Mouse (Mus musculus) lung, postnatal 25 days (tissue): ENCODE measurements around the gene Ap4s1.

Experiments
- DNase-seq: peaks from one replicate; pipeline ENCODE4 v3.0.0; 2022; ENCODE audit warnings: low spot score

Ap4s1 gene

GRCm38 (mm10) chr12:51704572-51704971 is 13.7 kb downstream of the Ap4s1 start:
- no peak for DNase-seq

GRCm38 (mm10) chr12:51705778-51706177 is 14.9 kb downstream of the Ap4s1 start:
- peak; percentile 74 for DNase-seq

GRCm38 (mm10) chr12:51706673-51707235 is 15.9 kb downstream of the Ap4s1 start:
- DNase-seq, result no peak

- no peak for DNase-seq
Observed at GRCm38 (mm10) chr12:51708941-51709686, 18.3 kb downstream of the Ap4s1 start.

GRCm38 (mm10) chr12:51709741-51710140 is 18.9 kb downstream of the Ap4s1 start:
- DNase-seq, result no peak

GRCm38 (mm10) chr12:51710154-51710553 is 19.3 kb downstream of the Ap4s1 start:
- no peak for DNase-seq

GRCm38 (mm10) chr12:51712685-51713084 is 21.9 kb downstream of the Ap4s1 start:
- no peak for DNase-seq

GRCm38 (mm10) chr12:51718617-51719016 is 27.8 kb downstream of the Ap4s1 start:
- no peak for DNase-seq

GRCm38 (mm10) chr12:51721836-51722235 is 31.0 kb downstream of the Ap4s1 start:
- DNase-seq, result no peak

GRCm38 (mm10) chr12:51729058-51729457 is 38.2 kb downstream of the Ap4s1 start:
- DNase-seq, result peak; percentile 34

GRCm38 (mm10) chr12:51729827-51730226 is 39.0 kb downstream of the Ap4s1 start:
- DNase-seq, result no peak

GRCm38 (mm10) chr12:51734605-51735211 is 43.9 kb downstream of the Ap4s1 start:
- DNase-seq, result no peak

- no peak for DNase-seq
Observed at GRCm38 (mm10) chr12:51735840-51736271, 45.0 kb downstream of the Ap4s1 start.

- DNase-seq, result no peak
Observed at GRCm38 (mm10) chr12:51736381-51736780, 45.5 kb downstream of the Ap4s1 start.

- DNase-seq, result no peak
Observed at GRCm38 (mm10) chr12:51736807-51737206, 46.0 kb downstream of the Ap4s1 start.

- DNase-seq, result peak; percentile 37
Observed at GRCm38 (mm10) chr12:51741690-51742089, 50.9 kb downstream of the Ap4s1 start.

GRCm38 (mm10) chr12:51744957-51745356 is 54.1 kb downstream of the Ap4s1 start:
- no peak for DNase-seq

- no peak for DNase-seq
Observed at GRCm38 (mm10) chr12:51747348-51747747, 56.5 kb downstream of the Ap4s1 start.

- DNase-seq, result no peak
Observed at GRCm38 (mm10) chr12:51755938-51756598, 65.2 kb downstream of the Ap4s1 start.

- DNase-seq, result no peak
Observed at GRCm38 (mm10) chr12:51756599-51756961, 65.7 kb downstream of the Ap4s1 start.

- DNase-seq, result no peak
Observed at GRCm38 (mm10) chr12:51759374-51759773, 68.5 kb downstream of the Ap4s1 start.

- no peak for DNase-seq
Observed at GRCm38 (mm10) chr12:51767454-51767853, 76.6 kb downstream of the Ap4s1 start.

GRCm38 (mm10) chr12:51768702-51769101 is 77.9 kb downstream of the Ap4s1 start:
- DNase-seq, result peak; percentile 8
